Mouse (Mus musculus) midbrain, embryonic 13.5 days (tissue): ENCODE data around the gene Rabgef1. TPM values are rescaled to one million over a fixed set of nuclear protein-coding genes. Genes with fewer than 3 reads are reported as not detected.

ENCODE experiments used
- ATAC-seq: fragments of 200-750 bp; cut with Nextera tagmentation; 2 replicates; pipeline ENCODE4 v1.8.0; 2017; ENCODE audit warnings: mild to moderate bottlenecking, moderate TSS enrichment, moderate library complexity
- H3K27ac ChIP-seq: fragments of 300-500 bp; sonication (generic); 2 replicates; pipeline ENCODE4 v1.5.1; 2015; ENCODE audit warnings: inconsistent platforms, mild to moderate bottlenecking, moderate library complexity
- H3K27me3 ChIP-seq: fragments of 300-500 bp; sonication (generic); 2 replicates; pipeline ENCODE4 v1.6.1; 2015; ENCODE audit warnings: mild to moderate bottlenecking, inconsistent platforms
- H3K36me3 ChIP-seq: fragments of 300-500 bp; sonication (generic); 2 replicates; pipeline ENCODE4 v1.6.1; 2015; ENCODE audit warnings: mild to moderate bottlenecking, inconsistent platforms
- H3K4me1 ChIP-seq: fragments of 300-500 bp; sonication (generic); replicated peaks from 2 replicates; pipeline ENCODE4 v1.6.1; 2015; ENCODE audit warnings: inconsistent platforms
- H3K4me2 ChIP-seq: fragments of 300-500 bp; sonication (generic); replicated peaks from 2 replicates; pipeline ENCODE4 v1.6.1; 2015; ENCODE audit warnings: moderate library complexity, mild to moderate bottlenecking, inconsistent platforms
- H3K4me3 ChIP-seq: fragments of 300-500 bp; sonication (generic); replicated peaks from 2 replicates; pipeline ENCODE4 v1.5.1; 2015; ENCODE audit warnings: mild to moderate bottlenecking, inconsistent platforms
- H3K9ac ChIP-seq: fragments of 300-500 bp; sonication (generic); replicated peaks from 2 replicates; pipeline ENCODE4 v1.6.1; 2015; ENCODE audit warnings: mild to moderate bottlenecking, inconsistent platforms
- H3K9me3 ChIP-seq: fragments of 300-500 bp; sonication (generic); 2 replicates; pipeline ENCODE4 v1.6.1; 2016; ENCODE audit warnings: mild to moderate bottlenecking, inconsistent platforms
- WGBS: fragments of 180-500 bp; shearing (Covaris S2); methylation state at CpG from one replicate; pipeline ENCODE4 v1.1.7; 2015; 5-methylcytosine and 5-hydroxymethylcytosine counted together
- polyA plus RNA-seq: library from polyadenylated mRNA; unstranded; fragments of >200 nt; fragmentation: Nextera tagmentation; extraction: Ambion mirVana; gene quantifications from 2 replicates; pipeline ENCODE4 v1.2.1, GENCODE M21; 2015

Gene Rabgef1
- polyA plus RNA-seq, 1 experiment from 2014 or later, result 39.7 TPM

GRCm38 (mm10) chr5:130144334-130145312 is 27.0 kb upstream of the Rabgef1 start, which contains the start of gene Kctd7:
Gene Kctd7, plus strand, starts transcription at chr5:130144861.
- peaks cover 12% of the 10 kb centered on the region for H3K36me3 ChIP-seq
- peak; percentile 98 for ATAC-seq
- peak within 1 kb of the TSS; percentile 71 for H3K4me3 ChIP-seq
- peak within 1 kb of the TSS; percentile 84 for H3K4me2 ChIP-seq
- H3K9ac ChIP-seq, result peak within 1 kb of the TSS; percentile 86
- peak within 1 kb of the TSS; percentile 90 for H3K27ac ChIP-seq
- H3K27me3 ChIP-seq, result no peaks in the 10 kb centered on the region
- peaks cover 30% of the 10 kb centered on the region for H3K4me1 ChIP-seq
- no peaks in the 10 kb centered on the region for H3K9me3 ChIP-seq
- WGBS, result under 1% methylated on average over 66 of the region's 66 CpGs

- WGBS, result 91% methylated on average over 8 of the region's 8 CpGs
- ATAC-seq, result no peak
- Histone ChIP-seq H3K27ac (no peak overlapping the region), H3K4me1 (peaks cover 30% of the 10 kb centered on the region), H3K4me2 (peak overlapping the region; percentile 84), H3K4me3 (peak overlapping the region; percentile 71), H3K36me3 (peaks cover 19% of the 10 kb centered on the region), H3K27me3 (no peaks in the 10 kb centered on the region), H3K9ac (peak overlapping the region; percentile 86), H3K9me3 (no peaks in the 10 kb centered on the region)
These were observed 25.6 kb upstream of the Rabgef1 start for GRCm38 (mm10) chr5:130145961-130146360.

- H3K27ac ChIP-seq, result no peak overlapping the region
These were observed 21.8 kb upstream of the Rabgef1 start for GRCm38 (mm10) chr5:130149726-130150310.

GRCm38 (mm10) chr5:130154286-130154685 is 17.3 kb upstream of the Rabgef1 start:
- Histone ChIP-seq H3K9me3 (no peaks in the 10 kb centered on the region), H3K4me1 (no peaks in the 10 kb centered on the region), H3K27ac (no peak overlapping the region), H3K27me3 (no peaks in the 10 kb centered on the region), H3K4me2 (no peak overlapping the region), H3K4me3 (no peak overlapping the region), H3K9ac (no peak overlapping the region), H3K36me3 (peaks cover 50% of the 10 kb centered on the region)
- no peak for ATAC-seq
- 90% methylated on average over 2 of the region's 2 CpGs for WGBS

More at GRCm38 (mm10) chr5:130149726-130150310, 21.8 kb upstream of the Rabgef1 start:
- Histone ChIP-seq H3K27me3 (no peaks in the 10 kb centered on the region), H3K4me3 (no peak overlapping the region), H3K4me1 (peaks cover 21% of the 10 kb centered on the region), H3K4me2 (no peak overlapping the region), H3K9me3 (no peaks in the 10 kb centered on the region), H3K9ac (no peak overlapping the region), H3K36me3 (peaks cover 50% of the 10 kb centered on the region)
- 77% methylated on average over 7 of the region's 7 CpGs for WGBS
- ATAC-seq, result no peak

GRCm38 (mm10) chr5:130158545-130158944 is 13.1 kb upstream of the Rabgef1 start:
- 81% methylated on average over 4 of the region's 4 CpGs for WGBS
- Histone ChIP-seq H3K9ac (no peak overlapping the region), H3K9me3 (no peaks in the 10 kb centered on the region), H3K4me3 (no peak overlapping the region), H3K36me3 (peaks cover 16% of the 10 kb centered on the region), H3K27me3 (no peaks in the 10 kb centered on the region), H3K4me2 (no peak overlapping the region), H3K4me1 (no peaks in the 10 kb centered on the region), H3K27ac (no peak overlapping the region)
- no peak for ATAC-seq

GRCm38 (mm10) chr5:130159761-130160201 is 11.8 kb upstream of the Rabgef1 start:
- WGBS, result 61% methylated on average over 7 of the region's 7 CpGs
- Histone ChIP-seq H3K9me3 (no peaks in the 10 kb centered on the region), H3K27ac (no peak overlapping the region), H3K27me3 (no peaks in the 10 kb centered on the region), H3K4me3 (no peak overlapping the region), H3K9ac (no peak overlapping the region), H3K4me2 (no peak overlapping the region), H3K4me1 (no peaks in the 10 kb centered on the region), H3K36me3 (peaks cover 10% of the 10 kb centered on the region)
- ATAC-seq, result no peak

GRCm38 (mm10) chr5:130163670-130164069 is 7.9 kb upstream of the Rabgef1 start:
- no peaks in the 10 kb centered on the region for H3K36me3 ChIP-seq
- no peak overlapping the region for H3K9ac ChIP-seq
- H3K9me3 ChIP-seq, result no peaks in the 10 kb centered on the region
- no peaks in the 10 kb centered on the region for H3K4me1 ChIP-seq
- no peak overlapping the region for H3K4me3 ChIP-seq
- ATAC-seq, result no peak
- H3K4me2 ChIP-seq, result no peak overlapping the region
- 5% methylated on average over 7 of the region's 7 CpGs for WGBS
- no peak overlapping the region for H3K27ac ChIP-seq
- no peaks in the 10 kb centered on the region for H3K27me3 ChIP-seq

- H3K9ac ChIP-seq, result no peak overlapping the region
- no peaks in the 10 kb centered on the region for H3K9me3 ChIP-seq
- 73% methylated on average over 4 of the region's 4 CpGs for WGBS
- H3K4me2 ChIP-seq, result no peak overlapping the region
- H3K4me3 ChIP-seq, result no peak overlapping the region
- ATAC-seq, result no peak
- H3K27ac ChIP-seq, result no peak overlapping the region
- H3K4me1 ChIP-seq, result no peaks in the 10 kb centered on the region
- H3K36me3 ChIP-seq, result no peaks in the 10 kb centered on the region
- H3K27me3 ChIP-seq, result no peaks in the 10 kb centered on the region
These were observed 6.4 kb upstream of the Rabgef1 start for GRCm38 (mm10) chr5:130165213-130165612.

- WGBS, result 82% methylated on average over 6 of the region's 6 CpGs
- Histone ChIP-seq H3K36me3 (no peaks in the 10 kb centered on the region), H3K9me3 (no peaks in the 10 kb centered on the region), H3K27ac (no peak overlapping the region), H3K4me1 (peaks cover 27% of the 10 kb centered on the region), H3K27me3 (no peaks in the 10 kb centered on the region), H3K4me3 (no peak overlapping the region), H3K9ac (no peak overlapping the region), H3K4me2 (no peak overlapping the region)
- ATAC-seq, result no peak
These were observed 2.5 kb upstream of the Rabgef1 start for GRCm38 (mm10) chr5:130169109-130169508.

GRCm38 (mm10) chr5:130170666-130171422 is 754 bp upstream of the Rabgef1 start:
- Histone ChIP-seq H3K4me2 (peak overlapping the region; percentile 86), H3K36me3 (no peaks in the 10 kb centered on the region), H3K27ac (peak overlapping the region; percentile 91), H3K9ac (peak overlapping the region; percentile 89), H3K9me3 (no peaks in the 10 kb centered on the region), H3K4me1 (peaks cover 29% of the 10 kb centered on the region), H3K4me3 (peak overlapping the region; percentile 87), H3K27me3 (no peaks in the 10 kb centered on the region)
- ATAC-seq, result no peak
- WGBS, result 13% methylated on average over 6 of the region's 6 CpGs

GRCm38 (mm10) chr5:130171956-130172601 is 481 bp downstream of the Rabgef1 start:
- peak overlapping the region; percentile 91 for H3K27ac ChIP-seq
- H3K4me2 ChIP-seq, result peak overlapping the region; percentile 85
- H3K9ac ChIP-seq, result peak overlapping the region; percentile 89
- no peaks in the 10 kb centered on the region for H3K9me3 ChIP-seq
- peak; percentile 61; the same call in 1 of the 2 replicates for ATAC-seq
- H3K4me3 ChIP-seq, result peak overlapping the region; percentile 87
- 1% methylated on average over 35 of the region's 46 CpGs for WGBS
- H3K27me3 ChIP-seq, result no peaks in the 10 kb centered on the region
- H3K4me1 ChIP-seq, result peaks cover 29% of the 10 kb centered on the region
- no peaks in the 10 kb centered on the region for H3K36me3 ChIP-seq
